Mouse (Mus musculus) embryo, embryonic 10 days (tissue): ENCODE measurements around the gene Xirp1.
"Not testable (repeated sequence)": the region's sequence is repeated elsewhere in the genome, so short reads cannot be mapped to it uniquely, and the experiment has no call there.

Source experiments
- DNase-seq: peaks from one replicate; pipeline ENCODE4 v3.0.0-alpha.2; 2015; ENCODE audit warnings: low spot score

Xirp1 gene

DNA sequence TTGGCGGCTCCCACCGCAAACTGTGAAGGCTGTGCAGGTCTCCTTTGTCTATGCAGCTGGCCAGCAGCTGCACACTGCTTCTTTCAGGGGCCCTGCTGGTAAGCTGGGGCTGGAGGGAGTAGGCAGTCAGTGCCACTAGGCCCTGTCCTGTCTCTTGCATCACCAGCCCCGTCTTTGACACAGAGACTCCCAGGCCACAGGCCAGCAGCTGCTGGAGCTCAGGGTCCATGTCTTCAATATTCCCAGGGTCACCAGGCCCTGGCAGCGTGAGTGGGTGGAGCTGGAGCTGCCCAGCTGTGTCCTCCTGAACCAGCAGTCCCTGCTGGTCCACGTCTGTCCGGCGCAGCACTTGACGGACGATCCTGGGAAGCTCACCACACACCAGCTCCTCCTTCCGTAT lies 6.4 kb downstream of the Xirp1 start:
- no peak for DNase-seq

DNA sequence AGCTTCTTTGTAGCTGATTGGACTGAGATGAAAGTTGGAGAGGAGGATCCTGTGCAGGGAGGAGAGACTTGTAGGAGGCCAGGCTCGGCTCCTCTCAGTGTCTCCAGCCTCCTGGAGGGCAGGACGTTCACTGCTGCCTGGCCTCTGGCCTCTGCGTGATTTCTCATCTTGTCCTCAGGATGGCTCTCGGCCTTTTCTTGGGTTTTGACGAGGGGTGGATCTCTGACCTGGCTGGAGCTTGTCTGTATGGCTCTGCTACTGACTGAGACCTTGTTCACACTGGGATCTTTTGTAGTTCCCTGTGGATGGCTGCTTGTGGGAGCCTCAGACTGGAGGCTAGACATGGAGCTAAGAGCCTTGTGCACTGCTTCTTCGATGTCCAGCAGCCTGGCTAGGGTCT lies 8.6 kb downstream of the Xirp1 start:
- DNase-seq = no peak

DNA sequence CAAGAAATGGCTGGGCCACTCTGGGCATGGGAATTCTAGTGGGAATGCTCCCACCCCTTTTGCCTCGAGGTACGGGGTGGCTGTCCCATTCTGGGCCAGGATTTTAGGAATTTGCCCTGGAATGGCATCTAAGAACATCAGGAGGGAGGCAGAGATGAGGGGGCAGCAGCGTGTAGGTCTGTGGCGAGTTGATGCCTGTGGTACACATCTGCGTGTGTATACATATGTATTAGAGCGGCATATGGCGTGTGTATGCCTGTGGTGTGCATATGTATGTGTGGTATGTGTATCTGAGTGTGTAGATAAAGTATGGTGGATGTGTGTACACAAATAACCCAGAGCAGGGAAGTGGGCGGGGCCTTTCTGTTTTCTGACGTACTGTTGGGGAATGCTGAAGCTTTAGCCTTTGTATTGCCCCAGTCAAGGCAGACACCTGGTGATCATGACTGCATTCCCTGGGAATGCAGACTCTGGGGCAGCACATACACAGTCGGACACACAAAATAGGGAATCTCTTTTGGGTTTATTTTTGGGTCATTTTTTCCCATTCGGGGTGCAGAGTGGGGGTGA lies 10.1 kb downstream of the Xirp1 start:
- no peak for DNase-seq

- DNase-seq = no peak
Observed at GRCm38 (mm10) chr9:120012781-120013180, 10.6 kb downstream of the Xirp1 start.

DNA sequence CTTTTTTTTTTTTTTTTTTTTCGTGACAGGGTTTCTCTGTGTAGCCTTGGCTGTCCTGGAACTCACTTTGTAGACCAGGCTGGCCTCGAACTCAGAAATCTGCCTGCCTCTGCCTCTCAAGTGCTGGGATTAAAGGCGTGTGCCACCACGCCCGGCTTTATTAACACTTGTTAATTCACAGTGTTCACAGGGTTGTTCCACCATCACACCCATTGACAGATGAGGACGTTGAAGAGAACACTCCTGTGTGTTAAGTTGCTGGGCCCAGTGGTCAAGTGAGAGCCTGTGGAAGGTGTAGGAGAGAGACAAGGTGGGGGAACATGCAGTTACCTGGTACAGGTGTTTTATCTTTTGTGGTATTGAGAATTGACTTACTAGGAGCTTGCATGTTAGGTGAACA lies 11.2 kb downstream of the Xirp1 start:
- DNase-seq = not testable (repeated sequence)

DNA sequence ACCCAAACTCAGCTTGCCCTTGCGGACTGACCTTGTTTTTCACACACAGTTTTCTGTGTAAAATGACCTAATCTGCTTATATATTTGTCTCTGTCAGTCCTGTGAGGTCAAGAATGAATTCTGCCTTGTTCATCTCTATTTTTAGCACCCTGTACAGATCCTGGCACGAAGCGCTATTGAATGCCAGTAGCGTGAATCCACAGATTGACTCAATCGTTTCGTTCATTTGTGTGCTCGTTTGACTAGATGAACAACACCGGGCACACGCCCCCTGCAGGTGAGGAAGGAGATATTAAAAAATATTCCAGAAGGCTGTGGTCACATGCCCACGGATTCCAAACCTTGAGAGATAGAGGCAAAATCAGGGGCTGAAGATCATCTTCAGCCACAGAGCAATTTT lies 11.9 kb downstream of the Xirp1 start:
- peak; percentile 91 for DNase-seq

DNA sequence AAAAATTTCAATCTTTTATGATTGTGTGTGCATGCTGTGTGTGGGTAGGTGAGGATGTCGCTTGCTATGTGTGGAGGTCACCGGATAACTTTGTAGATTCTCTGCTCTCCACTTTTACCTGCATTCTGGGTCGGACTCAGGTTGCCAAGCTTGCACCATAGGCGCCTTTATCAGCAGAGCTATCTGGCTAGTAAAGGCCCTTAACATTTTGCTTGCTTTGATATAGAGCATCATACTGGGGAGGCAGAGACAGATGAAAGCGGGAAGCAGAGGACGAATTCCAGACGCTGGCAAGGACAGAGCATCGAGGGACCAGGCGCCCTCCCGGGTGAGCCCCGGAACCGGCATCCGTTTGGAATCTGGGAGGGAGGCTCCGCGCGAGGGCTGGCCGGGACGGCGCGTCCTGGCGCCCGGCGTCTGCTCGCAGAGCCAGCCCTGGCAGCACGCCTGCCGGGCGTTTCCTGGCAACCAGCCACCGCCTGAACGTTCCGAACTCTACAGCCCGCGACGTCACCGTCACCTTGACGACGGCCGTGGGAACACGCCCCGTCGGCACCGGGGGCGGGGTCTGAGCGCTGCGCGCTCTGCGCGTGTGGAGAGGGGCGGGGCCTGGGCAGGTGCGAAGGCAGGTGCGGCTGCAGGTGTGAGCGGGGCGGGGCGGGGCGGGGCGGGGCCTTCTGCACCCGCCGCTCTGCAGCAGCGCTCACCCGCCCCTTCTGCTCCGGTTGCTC lies 12.5 kb downstream of the Xirp1 start:
- DNase-seq = peak; percentile 97

DNA sequence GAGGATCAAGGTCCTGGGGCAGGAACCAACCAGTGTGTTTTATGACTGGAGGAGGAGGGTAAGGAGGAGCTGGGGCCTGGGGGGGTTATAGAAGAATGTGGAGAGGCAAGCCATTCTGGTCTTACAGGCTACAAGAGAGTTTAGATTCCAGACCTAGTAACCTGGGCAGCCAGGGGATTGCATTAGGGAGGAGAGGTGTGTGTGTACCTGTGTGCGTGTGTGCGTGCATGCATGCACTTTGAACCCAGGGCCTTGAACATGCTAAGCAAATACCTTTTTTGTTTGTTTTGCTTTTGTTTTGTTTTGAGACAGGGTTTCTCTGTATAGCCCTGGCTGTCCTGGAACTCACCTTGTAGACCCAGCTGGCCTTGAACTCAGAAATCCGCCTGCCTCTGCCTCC lies 13.5 kb downstream of the Xirp1 start:
- no peak for DNase-seq

DNA sequence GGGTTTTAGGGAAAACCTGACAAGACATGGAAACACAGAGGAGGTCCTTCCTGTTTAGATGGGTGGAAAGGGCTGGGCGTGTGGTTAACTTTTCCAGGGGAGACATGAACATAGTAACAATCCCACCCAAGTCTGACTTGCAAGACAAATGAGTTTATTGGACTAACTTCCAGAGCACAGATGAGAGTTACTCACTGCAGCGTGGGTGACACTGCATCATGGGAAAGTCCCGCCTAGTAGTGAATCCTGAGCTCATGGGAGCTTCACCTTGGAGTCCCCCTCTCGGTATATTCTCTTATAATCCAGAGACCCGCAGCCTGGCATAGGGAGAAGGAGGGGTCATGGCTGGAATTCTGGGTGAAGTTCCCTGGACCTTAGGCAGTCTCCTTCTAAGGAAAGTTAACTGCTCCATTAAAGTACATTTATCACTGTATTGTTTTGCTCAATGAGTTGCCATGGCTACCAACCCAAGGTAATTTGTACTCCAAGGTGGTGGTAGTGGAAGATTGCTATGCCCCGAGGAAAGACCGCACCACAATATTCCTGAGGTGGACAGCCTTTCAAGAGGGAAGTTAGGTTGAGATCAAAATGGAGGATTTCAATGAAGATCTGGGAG lies 14.1 kb downstream of the Xirp1 start:
- no peak for DNase-seq

- DNase-seq = no peak
Observed at GRCm38 (mm10) chr9:120007833-120008232, 15.6 kb downstream of the Xirp1 start.

DNA sequence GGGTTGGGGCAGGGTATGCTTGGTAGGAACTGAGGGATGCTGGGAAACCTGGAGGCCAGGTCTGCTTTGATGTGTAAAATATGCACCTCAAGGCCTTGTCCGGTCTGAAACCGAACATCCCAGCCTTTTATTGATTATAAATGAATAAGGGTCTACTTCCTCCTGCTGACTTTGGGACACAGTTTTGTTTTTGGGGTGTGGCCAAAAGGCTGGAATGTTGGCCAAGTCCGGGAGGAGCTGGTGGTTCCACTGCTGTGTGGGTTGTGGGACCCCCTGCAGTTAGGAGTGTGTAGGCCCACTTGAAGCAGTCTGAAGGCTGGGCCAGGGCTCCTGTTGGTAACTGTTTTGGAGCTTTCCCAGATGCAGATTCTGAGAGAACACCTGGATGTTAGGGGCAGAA lies 17.5 kb downstream of the Xirp1 start:
- no peak for DNase-seq

DNA sequence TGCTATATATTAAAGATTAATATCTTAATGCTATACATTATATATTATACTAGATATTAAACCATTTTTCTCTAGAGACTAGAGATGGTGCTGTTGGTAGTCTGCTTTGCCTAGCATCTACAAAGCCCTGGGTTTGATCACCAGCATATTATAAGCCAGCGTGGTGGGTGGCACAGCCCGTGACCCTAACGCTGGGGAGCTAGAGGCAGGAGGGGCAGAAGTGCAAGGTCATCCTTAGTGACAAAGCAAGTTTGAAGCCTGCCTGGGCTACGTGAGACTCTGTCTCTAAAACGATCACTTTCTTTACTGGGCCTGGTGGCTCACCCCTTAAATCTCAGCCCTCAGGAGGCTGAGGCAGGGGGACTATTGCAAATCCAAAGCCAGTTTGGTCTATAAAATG lies 20.5 kb downstream of the Xirp1 start:
- DNase-seq = no peak

DNA sequence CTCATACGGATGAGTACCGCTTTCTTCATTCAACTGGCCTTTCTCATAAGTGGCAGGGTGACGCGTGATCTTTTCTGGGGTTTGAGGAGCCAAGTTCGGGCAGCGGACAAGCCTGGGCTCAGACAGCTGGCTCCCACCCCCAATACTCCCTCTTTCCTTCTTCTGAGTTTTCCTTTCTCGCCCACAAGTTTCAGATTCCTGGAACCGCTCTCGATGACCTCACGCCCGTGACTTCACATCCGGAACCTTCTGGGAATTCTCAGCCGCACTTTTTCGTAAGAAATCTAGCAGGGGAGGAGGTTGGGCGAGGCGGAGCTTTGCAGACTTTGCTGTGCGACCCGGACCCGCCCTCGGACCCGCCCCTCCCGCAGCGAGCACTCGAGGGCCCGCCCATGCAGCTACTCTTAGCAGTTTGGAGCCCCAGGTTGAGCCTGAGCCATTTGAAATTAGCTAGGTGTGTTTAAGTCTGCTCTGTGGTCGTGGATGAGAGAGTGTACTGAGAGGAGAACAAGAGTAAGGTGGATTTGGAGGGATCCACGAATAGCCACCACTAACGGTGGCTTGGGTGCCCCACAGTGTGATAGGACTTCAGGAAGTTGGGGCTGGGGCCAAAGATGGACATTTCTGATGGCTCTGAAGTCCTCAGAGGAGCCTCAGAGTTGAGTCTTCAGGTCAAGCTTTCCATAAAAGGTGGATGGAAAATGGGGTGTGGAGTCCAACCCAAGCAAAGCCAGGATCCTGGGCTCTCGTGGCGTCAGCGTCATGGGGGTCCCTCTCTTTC lies 21.3 kb downstream of the Xirp1 start:
- DNase-seq = peak; percentile 90

- DNase-seq = no peak
Observed at GRCm38 (mm10) chr9:120000761-120001160, 22.6 kb downstream of the Xirp1 start.

DNA sequence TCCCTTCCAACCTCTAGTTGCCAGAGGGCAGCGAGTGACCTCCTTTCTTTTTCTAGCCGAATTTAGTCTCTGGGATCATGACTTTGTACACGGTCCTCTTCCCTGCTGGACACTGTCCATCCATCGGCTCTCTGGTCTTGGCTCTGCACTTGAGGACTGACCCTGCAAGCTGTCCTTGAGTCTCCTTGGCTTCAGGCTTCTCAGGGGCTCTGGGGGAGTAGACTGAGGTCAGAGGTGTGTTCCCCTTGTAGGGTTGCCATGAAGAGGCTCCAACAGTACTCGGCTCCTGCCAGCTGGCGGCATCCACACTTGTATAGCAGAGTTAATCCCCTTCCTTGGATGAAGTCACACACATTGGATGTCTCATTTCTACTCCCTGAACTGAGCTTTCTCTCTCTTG lies 23.8 kb downstream of the Xirp1 start:
- no peak for DNase-seq

DNA sequence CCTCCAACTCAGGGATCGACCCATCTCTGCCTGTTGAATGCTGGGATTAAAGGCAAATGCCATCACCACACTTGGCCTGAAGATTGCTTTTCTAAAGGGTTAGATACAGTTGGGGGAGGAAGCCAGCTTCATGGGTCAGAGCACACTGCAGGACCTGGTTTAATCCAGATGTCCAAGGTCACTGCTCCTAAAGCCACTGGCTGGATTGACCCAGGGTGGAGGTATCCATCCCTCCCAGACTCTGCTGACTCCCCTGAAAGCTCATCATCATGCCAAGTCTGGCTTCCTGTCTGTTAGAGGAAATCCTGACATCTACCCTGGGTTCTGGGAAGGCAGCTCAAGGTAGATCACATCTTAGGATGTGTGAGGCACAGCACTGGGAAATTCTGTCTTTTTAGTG lies 24.6 kb downstream of the Xirp1 start:
- no peak for DNase-seq

DNA sequence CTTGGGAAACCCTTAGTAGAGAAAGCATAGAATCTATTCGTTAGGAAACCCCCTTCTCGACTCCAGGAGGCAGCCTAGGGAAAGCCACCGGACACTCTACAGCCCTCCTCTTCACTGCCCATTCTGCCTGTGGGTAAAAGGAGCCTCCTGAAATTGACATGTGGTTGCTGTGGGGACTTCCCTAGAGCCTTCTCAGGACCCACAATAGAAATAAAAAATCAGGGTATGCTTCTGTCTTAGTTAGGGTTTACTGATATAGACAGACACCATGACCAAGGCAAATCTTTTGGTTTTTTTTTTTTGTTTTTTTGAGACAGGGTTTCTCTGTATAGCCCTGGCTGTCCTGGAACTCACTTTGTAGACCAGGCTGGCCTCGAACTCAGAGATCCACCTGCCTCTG lies 27.3 kb downstream of the Xirp1 start:
- DNase-seq = no peak

GRCm38 (mm10) chr9:119994207-119994606 lies 29.2 kb downstream of the Xirp1 start:
- DNase-seq = no peak

- no peak for DNase-seq
Observed at GRCm38 (mm10) chr9:119993092-119993844, 30.1 kb downstream of the Xirp1 start.

DNA sequence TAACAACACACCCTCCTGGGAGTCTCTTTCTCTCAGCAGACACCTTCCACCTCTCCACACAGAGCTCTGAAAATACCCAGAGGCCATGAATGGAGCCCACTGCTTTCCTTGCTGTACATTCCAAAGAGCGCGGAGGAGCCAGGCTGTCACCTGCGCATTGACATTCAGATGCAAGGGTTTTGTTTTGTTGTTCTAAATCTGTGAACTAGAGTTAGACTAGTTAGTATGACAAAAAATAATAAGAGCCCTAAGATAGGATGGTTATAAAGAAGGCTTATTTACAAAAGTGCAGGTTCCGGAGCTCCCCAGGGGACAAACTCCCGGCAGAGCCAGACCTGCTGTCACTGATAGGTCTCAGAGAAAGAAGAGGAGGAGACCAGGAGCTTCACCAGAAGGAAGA lies 32.1 kb downstream of the Xirp1 start:
- DNase-seq = no peak

- no peak for DNase-seq
Observed at GRCm38 (mm10) chr9:119988304-119988703, 35.1 kb downstream of the Xirp1 start.

- DNase-seq = no peak
Observed at GRCm38 (mm10) chr9:119985881-119986574, 37.4 kb downstream of the Xirp1 start.
